Mouse (Mus musculus) heart, embryonic 11.5 days (tissue): Measurements from ENCODE around the gene Lef1. TPM values are rescaled to one million over a fixed set of nuclear protein-coding genes. Genes with fewer than 3 reads are reported as not detected.

Experiments used
- ATAC-seq: fragments of 200-750 bp; cut with Nextera tagmentation; replicated peaks from 2 replicates; pipeline ENCODE4 v1.8.0; 2017; ENCODE audit warnings: moderate library complexity; ENCODE audit not compliant: insufficient number of reproducible peaks, low FRiP score, low TSS enrichment
- H3K27ac ChIP-seq: fragments of 300-500 bp; sonication (generic); 2 replicates; pipeline ENCODE4 v1.5.1; 2014; ENCODE audit warnings: mild to moderate bottlenecking, low read depth, low read length
- H3K27me3 ChIP-seq: fragments of 300-500 bp; sonication (generic); 2 replicates; pipeline ENCODE4 v1.6.1; 2014; ENCODE audit warnings: mild to moderate bottlenecking, low read length, mixed read lengths; ENCODE audit not compliant: control insufficient read depth, insufficient read depth
- H3K36me3 ChIP-seq: fragments of 300-500 bp; sonication (generic); 2 replicates; pipeline ENCODE4 v1.6.1; 2014; ENCODE audit warnings: mild to moderate bottlenecking, low read length, moderate library complexity, mixed read lengths; ENCODE audit not compliant: control insufficient read depth, insufficient read depth
- H3K4me1 ChIP-seq: fragments of 300-500 bp; sonication (generic); 2 replicates; pipeline ENCODE4 v1.6.1; 2014; ENCODE audit warnings: low read length; ENCODE audit not compliant: control insufficient read depth, insufficient read depth
- H3K4me2 ChIP-seq: fragments of 300-500 bp; sonication (generic); 2 replicates; pipeline ENCODE4 v1.6.1; 2014; ENCODE audit warnings: mild to moderate bottlenecking, moderate library complexity
- H3K4me3 ChIP-seq: fragments of 300-500 bp; sonication (generic); 2 replicates; pipeline ENCODE4 v1.5.1; 2014; ENCODE audit warnings: low read depth, low read length
- H3K9ac ChIP-seq: fragments of 300-500 bp; sonication (generic); 2 replicates; pipeline ENCODE4 v1.6.1; 2014; ENCODE audit warnings: mild to moderate bottlenecking, low read depth, low read length, moderate library complexity
- H3K9me3 ChIP-seq: fragments of 300-500 bp; sonication (generic); replicated peaks from 2 replicates; pipeline ENCODE4 v1.6.1; 2016; ENCODE audit warnings: low read length; ENCODE audit not compliant: control insufficient read depth
- WGBS: fragments of 180-500 bp; shearing (Covaris S2); extraction: QIAGEN DNeasy Blood & Tissue Kit; methylation state at CpG from one replicate; pipeline ENCODE4 v1.1.7; 2014; ENCODE audit not compliant: insufficient replicate concordance; 5-methylcytosine and 5-hydroxymethylcytosine counted together
- polyA plus RNA-seq: library from polyadenylated mRNA; unstranded; fragments of >200 nt; fragmentation: Nextera tagmentation; extraction: Ambion mirVana; gene quantifications from 2 replicates; pipeline ENCODE4 v1.2.1, GENCODE M21; 2014

The Lef1 gene
- polyA plus RNA-seq, 1 experiment from 2014 or later, result 19.6 TPM

GRCm38 (mm10) chr3:131246579-131247046 lies 136.3 kb downstream of the Lef1 start:
- no peak overlapping the region for H3K4me2 ChIP-seq
- peaks cover 15% of the 10 kb centered on the region for H3K4me1 ChIP-seq
- H3K36me3 ChIP-seq, result peaks cover 9% of the 10 kb centered on the region
- H3K9me3 ChIP-seq, result no peaks in the 10 kb centered on the region
- H3K27me3 ChIP-seq, result no peaks in the 10 kb centered on the region
- WGBS, result 89% methylated on average over 8 of the region's 8 CpGs
- H3K4me3 ChIP-seq, result no peak overlapping the region
- H3K9ac ChIP-seq, result no peak overlapping the region
- no peak overlapping the region for H3K27ac ChIP-seq
- no peak for ATAC-seq

GRCm38 (mm10) chr3:131247447-131247846 lies 137.2 kb downstream of the Lef1 start:
- Histone ChIP-seq H3K36me3 (peaks cover 9% of the 10 kb centered on the region), H3K4me1 (peaks cover 15% of the 10 kb centered on the region)

GRCm38 (mm10) chr3:131247851-131248250 lies 137.6 kb downstream of the Lef1 start:
- H3K9me3 ChIP-seq, result no peaks in the 10 kb centered on the region
- no peak overlapping the region for H3K27ac ChIP-seq
- H3K36me3 ChIP-seq, result peaks cover 9% of the 10 kb centered on the region
- H3K27me3 ChIP-seq, result no peaks in the 10 kb centered on the region
- H3K4me3 ChIP-seq, result no peak overlapping the region
- H3K4me2 ChIP-seq, result no peak overlapping the region
- peaks cover 15% of the 10 kb centered on the region for H3K4me1 ChIP-seq
- no peak for ATAC-seq
- H3K9ac ChIP-seq, result no peak overlapping the region
- WGBS, result 89% methylated on average over 5 of the region's 5 CpGs

More at GRCm38 (mm10) chr3:131247447-131247846, 137.2 kb downstream of the Lef1 start:
- 71% methylated on average over 6 of the region's 6 CpGs for WGBS
- no peak for ATAC-seq
- H3K9ac ChIP-seq, result no peak overlapping the region
- H3K4me3 ChIP-seq, result no peak overlapping the region
- H3K27ac ChIP-seq, result no peak overlapping the region
- no peaks in the 10 kb centered on the region for H3K27me3 ChIP-seq
- no peaks in the 10 kb centered on the region for H3K9me3 ChIP-seq
- H3K4me2 ChIP-seq, result no peak overlapping the region

GRCm38 (mm10) chr3:131248444-131248843 lies 138.2 kb downstream of the Lef1 start:
- H3K9me3 ChIP-seq, result no peaks in the 10 kb centered on the region
- H3K4me1 ChIP-seq, result peaks cover 15% of the 10 kb centered on the region
- no peak overlapping the region for H3K9ac ChIP-seq
- H3K4me3 ChIP-seq, result no peak overlapping the region
- H3K27ac ChIP-seq, result no peak overlapping the region
- H3K27me3 ChIP-seq, result no peaks in the 10 kb centered on the region
- peaks cover 10% of the 10 kb centered on the region for H3K36me3 ChIP-seq
- no peak overlapping the region for H3K4me2 ChIP-seq
- no peak for ATAC-seq
- 85% methylated on average over 10 of the region's 10 CpGs for WGBS

GRCm38 (mm10) chr3:131250283-131250682 lies 140.0 kb downstream of the Lef1 start:
- H3K9ac ChIP-seq, result no peak overlapping the region
- H3K36me3 ChIP-seq, result peaks cover 13% of the 10 kb centered on the region
- no peak for ATAC-seq
- H3K4me1 ChIP-seq, result peaks cover 12% of the 10 kb centered on the region
- no peak overlapping the region for H3K27ac ChIP-seq
- H3K4me3 ChIP-seq, result no peak overlapping the region
- WGBS, result 89% methylated on average over 2 of the region's 2 CpGs
- no peaks in the 10 kb centered on the region for H3K27me3 ChIP-seq
- H3K9me3 ChIP-seq, result no peaks in the 10 kb centered on the region; the same call in 1 of the 2 replicates
- H3K4me2 ChIP-seq, result no peak overlapping the region

GRCm38 (mm10) chr3:131250978-131251377 lies 140.7 kb downstream of the Lef1 start:
- H3K27me3 ChIP-seq, result no peaks in the 10 kb centered on the region
- H3K4me3 ChIP-seq, result no peak overlapping the region
- no peak for ATAC-seq
- H3K27ac ChIP-seq, result no peak overlapping the region
- WGBS, result 61% methylated on average over 13 of the region's 13 CpGs
- peak overlapping the region; percentile 28 for H3K9ac ChIP-seq
- H3K36me3 ChIP-seq, result peaks cover 13% of the 10 kb centered on the region
- H3K9me3 ChIP-seq, result no peaks in the 10 kb centered on the region; the same call in 1 of the 2 replicates
- H3K4me2 ChIP-seq, result no peak overlapping the region
- peaks cover 12% of the 10 kb centered on the region for H3K4me1 ChIP-seq

GRCm38 (mm10) chr3:131251601-131252000 lies 141.3 kb downstream of the Lef1 start:
- H3K9ac ChIP-seq, result no peak overlapping the region
- no peak for ATAC-seq
- H3K4me1 ChIP-seq, result peaks cover 12% of the 10 kb centered on the region
- no peak overlapping the region; the same call in 1 of the 2 replicates for H3K4me2 ChIP-seq
- H3K27ac ChIP-seq, result no peak overlapping the region
- no peaks in the 10 kb centered on the region; the same call in 1 of the 2 replicates for H3K9me3 ChIP-seq
- 53% methylated on average over 7 of the region's 7 CpGs for WGBS
- no peaks in the 10 kb centered on the region for H3K27me3 ChIP-seq
- H3K4me3 ChIP-seq, result no peak overlapping the region
- peaks cover 13% of the 10 kb centered on the region for H3K36me3 ChIP-seq

- no peak overlapping the region for H3K4me3 ChIP-seq
Measured at GRCm38 (mm10) chr3:131254991-131255390, 144.7 kb downstream of the Lef1 start.

GRCm38 (mm10) chr3:131255399-131255981 lies 145.2 kb downstream of the Lef1 start:
- no peak overlapping the region for H3K4me3 ChIP-seq
- H3K27ac ChIP-seq, result no peak overlapping the region
- no peaks in the 10 kb centered on the region; the same call in 1 of the 2 replicates for H3K9me3 ChIP-seq
- peaks cover 6% of the 10 kb centered on the region; the same call in 1 of the 2 replicates for H3K36me3 ChIP-seq
- H3K4me1 ChIP-seq, result peaks cover 17% of the 10 kb centered on the region
- no peak overlapping the region for H3K4me2 ChIP-seq
- no peak overlapping the region for H3K9ac ChIP-seq
- H3K27me3 ChIP-seq, result no peaks in the 10 kb centered on the region
- no peak for ATAC-seq
- WGBS, result 76% methylated on average over 3 of the region's 3 CpGs

More at GRCm38 (mm10) chr3:131254991-131255390, 144.7 kb downstream of the Lef1 start:
- H3K4me2 ChIP-seq, result no peak overlapping the region
- no peak for ATAC-seq
- H3K4me1 ChIP-seq, result peaks cover 19% of the 10 kb centered on the region
- H3K27me3 ChIP-seq, result no peaks in the 10 kb centered on the region
- no peak overlapping the region for H3K27ac ChIP-seq
- no peak overlapping the region for H3K9ac ChIP-seq
- H3K36me3 ChIP-seq, result peaks cover 5% of the 10 kb centered on the region; the same call in 1 of the 2 replicates
- H3K9me3 ChIP-seq, result no peaks in the 10 kb centered on the region; the same call in 1 of the 2 replicates
- WGBS, result 97% methylated on average over 4 of the region's 4 CpGs
